Mouse (Mus musculus): ENCODE measurements around the gene 4933434E20Rik.

DNA sequence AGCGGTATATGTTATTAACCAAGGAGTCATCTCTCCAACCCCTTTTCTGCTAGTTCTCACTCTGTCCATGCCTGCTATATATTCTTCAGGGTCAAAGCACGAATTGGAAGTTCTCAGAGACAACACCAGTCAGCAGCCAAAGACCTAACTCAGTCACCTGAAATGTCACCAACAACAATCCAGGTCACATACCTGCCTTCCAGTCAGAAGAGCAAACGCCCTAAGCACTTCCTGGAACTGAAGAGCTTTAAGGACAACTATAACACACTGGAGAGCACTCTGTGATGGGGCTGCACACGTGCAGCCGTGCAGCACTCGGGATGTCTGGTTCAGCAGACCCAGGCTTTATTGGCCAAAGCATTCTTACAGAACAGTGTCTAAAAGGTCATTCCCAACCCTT is 10.1 kb downstream of the 4933434E20Rik start:
- no peak for TF ChIP-seq MAFK (IDR thresholded peaks at IDR 0.05; ENCODE audit: insufficient read depth, low read depth, low read length)
- no peak for TF ChIP-seq ZC3H11A (IDR thresholded peaks at IDR 0.05; ENCODE audit: borderline replicate concordance, low read depth, low read length)
- TF ChIP-seq HCFC1 (IDR thresholded peaks at IDR 0.05; ENCODE audit: borderline replicate concordance, insufficient read depth, low read length), result no peak
- no peak for TF ChIP-seq CHD2 (IDR thresholded peaks at IDR 0.05; ENCODE audit: low read depth, low read length)

Measured in ES-E14 (cell line).